Mouse (Mus musculus): ENCODE measurements around the gene Dlk2. TPM values are rescaled to one million over a fixed set of nuclear protein-coding genes. Genes with fewer than 3 reads are reported as not detected.

The Dlk2 gene
- polyA plus RNA-seq, 1 experiment from 2014 or later = 5.5 TPM

DNA sequence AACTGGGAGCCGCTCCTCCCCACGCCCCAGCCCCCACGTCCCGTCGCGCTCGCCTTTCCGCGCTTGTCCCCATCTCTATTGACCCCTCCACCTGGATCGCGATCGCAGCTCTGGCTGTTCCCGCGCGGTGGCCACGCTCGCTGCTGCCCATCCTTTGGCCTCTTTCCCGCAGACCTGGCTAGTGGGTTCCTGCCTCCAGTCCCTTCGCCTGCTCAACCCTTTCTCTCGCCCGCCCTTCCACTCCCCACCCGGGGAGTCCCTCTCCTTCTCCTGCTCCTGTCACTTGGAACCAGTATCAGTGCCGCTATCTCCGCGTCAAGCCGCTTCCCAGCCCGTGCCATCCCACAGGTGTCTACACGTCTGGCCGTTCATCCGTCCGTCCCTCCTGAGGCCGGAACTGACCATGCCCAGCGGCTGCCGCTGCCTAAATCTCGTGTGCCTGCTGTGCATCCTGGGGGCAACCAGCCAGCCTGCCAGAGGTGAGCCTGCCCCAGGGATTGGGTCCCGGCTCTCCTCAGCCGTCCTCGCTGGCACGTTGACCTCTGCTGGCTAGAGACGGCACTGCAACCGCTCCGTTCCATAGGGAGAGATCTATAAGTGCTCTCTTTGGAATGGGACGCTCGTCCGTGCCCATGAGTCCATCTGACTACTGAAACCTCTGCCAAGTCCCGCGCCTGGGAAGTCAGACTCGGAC is 1.1 kb downstream of the Dlk2 start:
- Histone ChIP-seq H3K36me3 (no peaks in the 10 kb centered on the region), H3K27ac (no peak overlapping the region), H3K27me3 (peaks cover 64% of the 10 kb centered on the region), H3K4me1 (peaks cover 12% of the 10 kb centered on the region; the same call in 1 of the 2 replicates), H3K9ac (peak overlapping the region; percentile 66), H3K4me2 (replicated peaks) (peak overlapping the region; percentile 100), H3K4me3 (peak overlapping the region; percentile 59), H3K9me3 (no peaks in the 10 kb centered on the region)
- under 1% methylated on average over 47 of the region's 48 CpGs for WGBS
- ATAC-seq (ENCODE audit: insufficient number of reproducible peaks, insufficient read depth, low FRiP score, low TSS enrichment) = peak; percentile 76; the same call in 1 of the 2 replicates

DNA sequence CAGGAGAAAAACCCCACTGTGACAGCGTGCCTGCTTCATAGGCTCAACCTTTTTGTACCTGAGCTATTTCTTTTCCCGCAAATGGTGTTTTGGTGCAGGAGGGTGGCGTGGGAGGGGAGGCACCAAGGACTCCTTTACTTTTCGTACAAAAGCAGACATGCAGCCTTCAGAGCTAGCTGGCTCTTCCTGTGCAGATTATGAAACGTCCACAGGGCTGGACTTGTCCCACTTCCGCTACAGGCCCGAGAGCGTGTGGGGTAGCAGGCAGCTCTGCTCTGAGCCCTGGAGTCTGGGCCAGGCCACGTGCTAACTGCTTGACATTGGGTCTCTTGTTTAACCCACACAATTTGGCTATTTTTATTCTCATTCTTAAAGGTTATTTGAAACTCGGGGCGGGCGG is 4.7 kb downstream of the Dlk2 start:
- H3K27ac ChIP-seq = no peak overlapping the region
- H3K27me3 ChIP-seq = peaks cover 34% of the 10 kb centered on the region
- no peaks in the 10 kb centered on the region for H3K9me3 ChIP-seq
- H3K4me3 ChIP-seq = no peak overlapping the region
- ATAC-seq (ENCODE audit: insufficient number of reproducible peaks, insufficient read depth, low FRiP score, low TSS enrichment) = no peak
- no peak overlapping the region for H3K4me2 ChIP-seq (replicated peaks)
- no peak overlapping the region for H3K9ac ChIP-seq
- WGBS = 70% methylated on average over 12 of the region's 12 CpGs
- H3K4me1 ChIP-seq = peaks cover 12% of the 10 kb centered on the region; the same call in 1 of the 2 replicates
- H3K36me3 ChIP-seq = peaks cover 4% of the 10 kb centered on the region

DNA sequence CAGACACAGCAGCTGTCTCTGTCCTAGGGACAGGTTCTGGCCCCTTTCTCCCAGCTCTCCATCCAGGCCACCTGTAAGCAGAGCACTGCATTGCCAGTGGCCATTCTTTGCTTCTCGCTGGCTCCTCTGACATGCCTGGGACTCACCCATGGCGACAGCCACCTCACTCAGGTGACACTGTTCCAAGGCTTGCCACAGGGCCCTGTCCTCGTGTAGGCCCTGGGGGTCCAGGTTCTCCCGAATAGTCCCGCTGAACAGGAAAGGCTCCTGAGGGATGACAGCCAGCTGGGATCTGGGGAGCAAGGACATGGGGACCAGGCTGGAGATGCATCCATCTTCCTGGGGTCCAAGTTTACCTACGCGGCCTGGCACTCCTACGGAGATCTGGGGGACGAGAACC is 7.0 kb downstream of the Dlk2 start:
- peaks cover 8% of the 10 kb centered on the region for H3K36me3 ChIP-seq
- 88% methylated on average over 9 of the region's 9 CpGs for WGBS
- H3K4me1 ChIP-seq = 0 out of 2 replicates have a peak, but pooled peaks cover 2% of the 10 kb centered on the region
- no peak overlapping the region for H3K4me2 ChIP-seq (replicated peaks)
- no peaks in the 10 kb centered on the region for H3K9me3 ChIP-seq
- ATAC-seq (ENCODE audit: insufficient number of reproducible peaks, insufficient read depth, low FRiP score, low TSS enrichment) = no peak
- H3K27ac ChIP-seq = no peak overlapping the region
- no peak overlapping the region for H3K9ac ChIP-seq
- no peak overlapping the region for H3K4me3 ChIP-seq
- H3K27me3 ChIP-seq = peaks cover 12% of the 10 kb centered on the region

DNA sequence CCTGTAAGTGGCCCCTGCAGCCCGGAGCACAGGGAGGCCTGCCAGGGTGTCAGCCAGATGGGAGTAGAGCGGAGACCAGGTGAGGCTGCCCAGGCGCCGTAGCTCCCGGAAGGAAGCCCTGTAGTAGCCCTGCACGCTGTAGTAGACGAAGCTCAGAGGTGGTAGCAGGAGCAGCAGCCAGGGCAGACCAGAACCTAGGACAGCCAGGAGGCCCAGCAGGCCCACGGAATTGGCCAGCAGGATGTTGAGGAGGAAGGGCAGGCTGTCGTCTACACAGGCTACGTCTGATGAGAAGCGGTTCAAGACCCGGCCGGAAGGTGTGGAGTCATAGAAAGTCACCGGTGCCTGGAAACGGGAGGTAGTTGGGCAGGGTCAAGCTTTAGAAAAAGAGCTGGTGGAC is 9.7 kb downstream of the Dlk2 start:
- H3K36me3 ChIP-seq = peaks cover 8% of the 10 kb centered on the region
- no peaks in the 10 kb centered on the region for H3K27me3 ChIP-seq
- no peak for ATAC-seq (ENCODE audit: insufficient number of reproducible peaks, insufficient read depth, low FRiP score, low TSS enrichment)
- no peak overlapping the region for H3K9ac ChIP-seq
- no peak overlapping the region for H3K27ac ChIP-seq
- H3K9me3 ChIP-seq = no peaks in the 10 kb centered on the region
- H3K4me3 ChIP-seq = no peak overlapping the region
- no peak overlapping the region for H3K4me2 ChIP-seq (replicated peaks)
- WGBS = 88% methylated on average over 15 of the region's 15 CpGs
- H3K4me1 ChIP-seq = no peaks in the 10 kb centered on the region

DNA sequence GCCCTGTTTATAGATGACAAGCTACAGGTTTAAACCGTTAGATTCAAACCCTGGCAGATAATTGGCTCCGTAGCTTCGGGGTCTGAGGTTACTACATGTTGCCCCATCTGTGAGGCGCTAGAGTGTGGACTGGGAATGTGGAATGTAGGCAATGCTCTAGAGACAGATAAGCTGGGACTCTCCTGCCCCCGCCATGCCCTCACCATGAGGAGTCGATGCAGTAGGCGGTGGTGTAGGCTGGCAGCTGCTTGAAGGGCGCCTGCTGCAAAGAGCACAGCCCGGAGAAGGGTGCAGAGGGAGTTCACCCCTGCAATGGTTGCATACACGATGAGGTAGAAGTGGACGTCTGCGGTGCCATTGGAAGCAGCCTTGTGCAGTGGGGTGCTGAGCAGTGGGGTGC is 12.6 kb downstream of the Dlk2 start:
- H3K4me1 ChIP-seq = no peaks in the 10 kb centered on the region
- H3K36me3 ChIP-seq = peaks cover 4% of the 10 kb centered on the region; the same call in 1 of the 2 replicates
- no peaks in the 10 kb centered on the region for H3K9me3 ChIP-seq
- WGBS = 78% methylated on average over 12 of the region's 12 CpGs
- no peaks in the 10 kb centered on the region for H3K27me3 ChIP-seq
- H3K27ac ChIP-seq = no peak overlapping the region
- H3K9ac ChIP-seq = no peak overlapping the region
- no peak for ATAC-seq (ENCODE audit: insufficient number of reproducible peaks, insufficient read depth, low FRiP score, low TSS enrichment)
- no peak overlapping the region for H3K4me3 ChIP-seq
- H3K4me2 ChIP-seq (replicated peaks) = no peak overlapping the region

- no peak for ATAC-seq (ENCODE audit: insufficient number of reproducible peaks, insufficient read depth, low FRiP score, low TSS enrichment)
- no peak overlapping the region for H3K4me2 ChIP-seq (replicated peaks)
- H3K27ac ChIP-seq = no peak overlapping the region
- H3K4me3 ChIP-seq = no peak overlapping the region
- 82% methylated on average over 10 of the region's 10 CpGs for WGBS
- no peak overlapping the region for H3K9ac ChIP-seq
- H3K4me1 ChIP-seq = no peaks in the 10 kb centered on the region
- no peaks in the 10 kb centered on the region for H3K9me3 ChIP-seq
- H3K27me3 ChIP-seq = no peaks in the 10 kb centered on the region
- peaks cover 4% of the 10 kb centered on the region; the same call in 1 of the 2 replicates for H3K36me3 ChIP-seq
These were observed 13.3 kb downstream of the Dlk2 start for GRCm38 (mm10) chr17:46310515-46310914.

DNA sequence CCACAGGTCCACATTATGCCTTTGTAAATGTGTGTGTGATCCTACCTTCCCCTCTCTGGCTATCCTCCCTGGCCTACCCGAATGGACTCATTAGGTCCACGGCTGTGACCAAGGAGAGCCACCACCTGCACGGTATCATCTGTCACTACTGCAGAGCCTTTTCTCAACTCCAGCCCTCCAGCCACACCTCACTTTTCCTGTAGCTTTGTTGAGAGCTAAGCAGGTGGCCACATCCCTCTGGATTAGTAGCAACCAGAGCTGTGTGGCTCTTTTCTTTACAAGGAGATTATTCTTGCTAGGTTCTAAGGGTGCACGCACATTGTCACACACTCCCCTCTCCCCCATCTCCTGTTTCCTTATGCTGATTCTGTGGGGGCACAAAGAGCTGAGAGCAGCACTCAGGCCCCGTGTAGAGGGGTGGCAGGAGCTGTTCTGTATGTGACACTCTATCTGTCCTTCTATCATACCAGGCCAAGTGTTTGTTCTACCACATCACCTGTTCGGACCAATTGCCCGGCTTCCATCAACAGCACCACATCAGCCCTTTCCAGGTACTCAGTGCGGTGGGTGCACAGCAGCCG is 16.0 kb downstream of the Dlk2 start:
- 79% methylated on average over 9 of the region's 9 CpGs for WGBS
- no peak overlapping the region for H3K4me3 ChIP-seq
- ATAC-seq (ENCODE audit: insufficient number of reproducible peaks, insufficient read depth, low FRiP score, low TSS enrichment) = peak; percentile 47; the same call in 1 of the 2 replicates
- no peaks in the 10 kb centered on the region for H3K9me3 ChIP-seq
- no peak overlapping the region for H3K9ac ChIP-seq
- no peak overlapping the region for H3K27ac ChIP-seq
- H3K4me2 ChIP-seq (replicated peaks) = no peak overlapping the region
- H3K4me1 ChIP-seq = no peaks in the 10 kb centered on the region
- no peaks in the 10 kb centered on the region for H3K27me3 ChIP-seq
- 0 out of 2 replicates have a peak, but pooled peaks cover 4% of the 10 kb centered on the region for H3K36me3 ChIP-seq

- no peaks in the 10 kb centered on the region for H3K36me3 ChIP-seq
- H3K4me2 ChIP-seq (replicated peaks) = no peak overlapping the region
- H3K27ac ChIP-seq = no peak overlapping the region
- no peak overlapping the region for H3K4me3 ChIP-seq
- H3K27me3 ChIP-seq = no peaks in the 10 kb centered on the region
- H3K9ac ChIP-seq = no peak overlapping the region
- WGBS = 85% methylated on average over 10 of the region's 10 CpGs
- H3K9me3 ChIP-seq = no peaks in the 10 kb centered on the region
- no peak for ATAC-seq (ENCODE audit: insufficient number of reproducible peaks, insufficient read depth, low FRiP score, low TSS enrichment)
- H3K4me1 ChIP-seq = no peaks in the 10 kb centered on the region
These were observed 18.6 kb downstream of the Dlk2 start for GRCm38 (mm10) chr17:46315813-46316212.

DNA sequence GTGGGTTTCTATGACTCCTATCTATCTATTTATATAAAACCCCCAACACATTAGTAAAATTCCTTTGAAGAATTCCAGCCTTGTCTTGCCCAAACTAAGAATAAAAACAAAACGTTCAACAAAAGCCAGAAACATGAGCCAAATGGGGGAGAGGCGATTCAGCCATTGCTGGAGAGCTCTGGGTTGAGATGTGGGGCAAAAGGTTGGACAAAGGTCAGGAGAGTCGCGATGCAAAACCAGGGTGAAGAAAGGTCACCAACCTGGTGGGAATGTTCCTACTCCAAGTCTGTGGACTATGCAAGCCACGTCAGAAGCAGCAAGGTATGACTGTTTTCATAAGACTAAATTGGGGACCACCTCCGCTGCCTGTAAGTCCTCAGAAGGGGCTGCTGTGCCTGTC is 23.3 kb downstream of the Dlk2 start:
- no peak overlapping the region for H3K4me2 ChIP-seq (replicated peaks)
- WGBS = 70% methylated on average over 6 of the region's 6 CpGs
- H3K9me3 ChIP-seq = no peaks in the 10 kb centered on the region
- H3K36me3 ChIP-seq = peaks cover 20% of the 10 kb centered on the region
- no peak overlapping the region for H3K27ac ChIP-seq
- no peaks in the 10 kb centered on the region for H3K27me3 ChIP-seq
- no peak overlapping the region for H3K9ac ChIP-seq
- no peak for ATAC-seq (ENCODE audit: insufficient number of reproducible peaks, insufficient read depth, low FRiP score, low TSS enrichment)
- no peaks in the 10 kb centered on the region for H3K4me1 ChIP-seq
- no peak overlapping the region for H3K4me3 ChIP-seq

- H3K9me3 ChIP-seq = no peaks in the 10 kb centered on the region
- H3K27me3 ChIP-seq = no peaks in the 10 kb centered on the region
- H3K4me2 ChIP-seq (replicated peaks) = no peak overlapping the region
- no peak overlapping the region for H3K4me3 ChIP-seq
- WGBS = 89% methylated on average over 14 of the region's 14 CpGs
- no peak for ATAC-seq (ENCODE audit: insufficient number of reproducible peaks, insufficient read depth, low FRiP score, low TSS enrichment)
- H3K4me1 ChIP-seq = no peaks in the 10 kb centered on the region
- peaks cover 20% of the 10 kb centered on the region for H3K36me3 ChIP-seq
- H3K27ac ChIP-seq = no peak overlapping the region
- no peak overlapping the region for H3K9ac ChIP-seq
These were observed 25.0 kb downstream of the Dlk2 start for GRCm38 (mm10) chr17:46322046-46322823.

DNA sequence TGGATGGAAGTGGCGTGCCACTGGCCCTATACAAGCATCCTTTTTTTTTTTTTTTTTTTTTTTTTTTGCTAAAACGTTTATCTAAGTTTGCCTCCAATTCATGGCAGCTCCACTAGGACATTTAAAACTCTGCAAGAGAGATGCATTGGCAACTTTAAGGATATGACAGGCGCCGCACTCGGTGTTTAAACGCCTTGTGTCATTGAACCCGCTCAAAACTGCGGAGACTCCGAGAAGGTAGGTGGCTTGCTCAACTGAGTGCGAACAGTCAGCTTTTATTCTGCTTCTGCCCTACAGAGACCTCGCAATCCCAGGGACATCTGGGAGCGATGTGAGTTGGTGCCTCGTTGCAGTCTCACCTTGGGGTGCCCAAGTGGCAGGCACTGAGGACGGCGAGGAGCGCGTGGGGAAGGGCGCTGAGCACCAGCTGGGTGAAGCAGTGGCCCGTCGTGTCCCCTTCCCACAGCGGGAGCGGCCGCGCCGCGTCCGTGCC is 30.2 kb downstream of the Dlk2 start:
- Histone ChIP-seq H3K4me3 (peak overlapping the region; percentile 79), H3K36me3 (peaks cover 12% of the 10 kb centered on the region; the same call in 1 of the 2 replicates), H3K27me3 (no peaks in the 10 kb centered on the region), H3K27ac (peak overlapping the region; percentile 95), H3K9me3 (no peaks in the 10 kb centered on the region), H3K4me2 (replicated peaks) (peak overlapping the region; percentile 76), H3K4me1 (no peaks in the 10 kb centered on the region), H3K9ac (peak overlapping the region; percentile 82)
- no peak for ATAC-seq (ENCODE audit: insufficient number of reproducible peaks, insufficient read depth, low FRiP score, low TSS enrichment)
- 4% methylated on average over 27 of the region's 27 CpGs for WGBS
